Mouse (Mus musculus) kidney, adult 8-10 months (tissue): Measurements from ENCODE around the gene Cyb5d1.

ENCODE experiments used
- DNase-seq, 2 experiments: peaks; one replicate each; pipeline ENCODE4 v3.0.0; 2022

Gene Cyb5d1

GRCm38 (mm10) chr11:69357690-69358089, 37.7 kb downstream of the Cyb5d1 start:
- no peak for DNase-seq

DNA sequence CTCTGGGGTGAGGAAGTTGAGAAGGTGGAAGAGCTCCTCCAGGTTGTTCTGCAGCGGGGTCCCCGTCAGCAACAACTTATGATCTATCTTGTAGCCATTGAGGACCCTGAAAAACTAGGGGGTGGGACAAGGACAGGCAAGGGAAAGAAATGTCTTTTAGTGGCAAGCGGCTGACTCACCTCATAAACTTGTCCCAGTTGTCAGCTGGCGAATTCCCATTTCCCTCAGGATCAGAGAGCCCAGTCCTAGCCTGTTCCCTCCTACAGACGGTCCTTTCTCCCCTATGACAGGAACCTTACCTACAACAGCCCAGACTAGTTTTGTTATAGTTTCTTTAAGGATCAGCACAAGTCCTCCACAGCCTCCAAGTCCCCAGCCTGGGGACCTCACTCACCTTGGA, 38.9 kb downstream of the Cyb5d1 start:
- no peak for DNase-seq

DNA sequence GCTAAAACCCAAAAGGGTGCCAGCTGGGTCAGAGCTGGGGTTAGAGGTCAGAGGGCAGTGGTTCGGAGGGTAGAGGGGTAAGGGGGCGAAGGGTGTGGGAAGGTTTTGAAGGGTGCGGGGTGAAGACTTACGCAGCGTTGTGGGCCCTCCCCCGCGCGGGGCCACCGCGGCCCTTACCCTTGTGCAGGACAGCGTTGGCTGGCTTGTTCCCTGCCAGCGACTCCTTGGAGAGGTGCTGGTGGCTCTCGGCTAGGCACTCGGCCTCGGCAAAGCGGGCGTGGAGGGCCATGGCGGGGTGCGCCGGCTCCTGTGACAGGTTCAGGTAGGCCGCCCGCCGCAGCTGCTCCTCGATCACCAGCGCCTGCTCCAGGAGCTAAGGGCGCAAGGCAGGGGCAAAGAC, 49.0 kb downstream of the Cyb5d1 start:
- no peak for DNase-seq
